Mouse (Mus musculus) liver, postnatal 0 days (tissue): Measurements from ENCODE around the gene Zan. TPM values are rescaled to one million over a fixed set of nuclear protein-coding genes. Genes with fewer than 3 reads are reported as not detected.
A peak's percentile ranks its signal among the peaks of the same experiment; 100 is the strongest.

Experiments
- ATAC-seq: fragments of 200-750 bp; cut with Nextera tagmentation; 2 replicates; pipeline ENCODE4 v1.8.0; 2017; ENCODE audit warnings: mild to moderate bottlenecking, moderate library complexity
- DNase-seq: peaks from one replicate; pipeline ENCODE4 v3.0.0-alpha.2; 2016
- H3K27ac ChIP-seq: fragments of 300-500 bp; sonication (generic); 2 replicates; pipeline ENCODE4 v1.5.1; 2014; ENCODE audit warnings: antibody characterized with exemption, moderate library complexity, mild to moderate bottlenecking, low read depth
- H3K27me3 ChIP-seq: fragments of 300-500 bp; sonication (generic); 2 replicates; pipeline ENCODE4 v1.6.1; 2014; ENCODE audit warnings: low read length, control low read depth, mixed read lengths; ENCODE audit not compliant: insufficient read depth
- H3K36me3 ChIP-seq: fragments of 300-500 bp; sonication (generic); replicated peaks from 2 replicates; pipeline ENCODE4 v1.6.1; 2014; ENCODE audit warnings: mild to moderate bottlenecking, control low read depth, low read length, moderate library complexity, mixed read lengths; ENCODE audit not compliant: insufficient read depth
- H3K4me1 ChIP-seq: fragments of 300-500 bp; sonication (generic); 2 replicates; pipeline ENCODE4 v1.6.1; 2014; ENCODE audit warnings: antibody characterized with exemption, mild to moderate bottlenecking, control low read depth; ENCODE audit not compliant: insufficient read depth
- H3K4me2 ChIP-seq: fragments of 300-500 bp; sonication (generic); 2 replicates; pipeline ENCODE4 v1.6.1; 2014; ENCODE audit warnings: low read depth, mild to moderate bottlenecking, low read length, moderate library complexity, mixed read lengths
- H3K4me3 ChIP-seq: fragments of 300-500 bp; sonication (generic); 2 replicates; pipeline ENCODE4 v1.5.1; 2014; ENCODE audit warnings: low read depth, low read length
- H3K9ac ChIP-seq: fragments of 300-500 bp; sonication (generic); replicated peaks from 2 replicates; pipeline ENCODE4 v1.6.1; 2014; ENCODE audit warnings: mild to moderate bottlenecking, moderate library complexity
- H3K9me3 ChIP-seq: fragments of 300-500 bp; sonication (generic); 2 replicates; pipeline ENCODE4 v1.6.1; 2016; ENCODE audit warnings: mild to moderate bottlenecking, control low read depth, low read length, mixed read lengths
- CTCF ChIP-seq: sonication (generic); IDR thresholded peaks from 2 replicates; pipeline ENCODE4 v1.5.1; 2016; ENCODE audit warnings: antibody characterized with exemption, low read depth
- EP300 ChIP-seq: IDR thresholded peaks from 2 replicates; pipeline ENCODE4 v1.6.1; 2016; ENCODE audit warnings: antibody characterized with exemption, low read depth, mild to moderate bottlenecking
- WGBS: fragments of 180-500 bp; shearing (Covaris S2); extraction: QIAGEN DNeasy Blood & Tissue Kit; methylation state at CpG from one replicate; pipeline ENCODE4 v1.1.7; 2014; ENCODE audit not compliant: insufficient replicate concordance; 5-methylcytosine and 5-hydroxymethylcytosine counted together
- polyA plus RNA-seq: library from polyadenylated mRNA; unstranded; fragments of >200 nt; fragmentation: Nextera tagmentation; extraction: Ambion mirVana; gene quantifications from 2 replicates; pipeline ENCODE4 v1.2.1, GENCODE M21; 2015

The Zan gene
- polyA plus RNA-seq, 1 experiment from 2014 or later: 0.06 TPM

DNA sequence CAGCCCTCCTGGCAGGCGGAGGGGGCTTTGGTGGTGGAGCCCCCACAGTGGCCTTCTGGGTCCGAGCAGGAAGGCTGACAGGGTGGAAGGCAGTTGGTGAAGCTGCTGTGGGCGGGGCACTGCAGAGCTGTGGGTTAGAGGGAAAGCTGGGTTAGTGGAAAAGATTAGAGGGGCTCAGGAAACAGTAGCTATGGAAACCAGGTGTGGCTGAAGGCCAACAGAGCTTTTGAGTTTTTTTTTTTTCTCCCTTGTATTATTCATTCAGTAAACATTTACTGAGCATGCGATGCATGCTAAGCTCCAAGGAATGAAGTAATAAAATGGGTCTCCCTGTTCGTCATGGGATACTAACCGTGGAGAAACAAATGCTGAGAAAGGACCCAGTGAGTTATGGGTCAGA is 51.2 kb downstream of the Zan start:
- Histone ChIP-seq H3K4me1 (no peaks in the 10 kb centered on the region), H3K27me3 (0 out of 2 replicates have a peak, but pooled peaks cover 4% of the 10 kb centered on the region), H3K9ac (no peak overlapping the region), H3K27ac (no peak overlapping the region), H3K36me3 (no peaks in the 10 kb centered on the region), H3K4me3 (no peak overlapping the region), H3K9me3 (no peaks in the 10 kb centered on the region), H3K4me2 (no peak overlapping the region)
- DNase-seq (no peak), ATAC-seq (no peak)
- WGBS: 56% methylated on average over 6 of the region's 6 CpGs
- no peak for TF ChIP-seq CTCF
- TF ChIP-seq EP300: no peak

DNA sequence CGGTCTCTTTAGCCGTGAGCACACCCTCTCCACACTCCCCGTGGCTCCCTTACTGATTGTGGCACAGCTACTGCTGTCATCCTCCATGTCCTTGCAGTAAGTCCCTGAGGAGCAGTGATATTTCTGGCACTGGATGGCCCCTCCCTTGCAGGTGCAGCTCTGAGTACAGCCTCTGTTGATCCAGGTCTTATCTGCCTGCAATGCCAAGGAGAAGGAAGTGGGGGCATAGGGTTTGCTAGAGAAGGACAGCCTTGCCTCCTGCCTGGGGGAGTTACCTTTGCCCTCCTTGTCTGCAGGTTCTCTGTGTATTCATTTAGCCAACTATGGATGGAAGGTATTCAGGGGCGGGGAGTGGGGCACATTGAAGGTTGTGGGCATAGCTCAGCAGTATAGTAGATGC is 57.0 kb downstream of the Zan start:
- ATAC-seq: no peak
- Histone ChIP-seq H3K4me1 (peaks cover 6% of the 10 kb centered on the region), H3K27ac (no peak overlapping the region), H3K36me3 (no peaks in the 10 kb centered on the region), H3K9ac (no peak overlapping the region), H3K9me3 (no peaks in the 10 kb centered on the region), H3K4me3 (no peak overlapping the region), H3K27me3 (no peaks in the 10 kb centered on the region), H3K4me2 (no peak overlapping the region)
- WGBS: 65% methylated on average over 4 of the region's 4 CpGs
- no peak for DNase-seq
- TF ChIP-seq EP300: no peak
- TF ChIP-seq CTCF: no peak

DNA sequence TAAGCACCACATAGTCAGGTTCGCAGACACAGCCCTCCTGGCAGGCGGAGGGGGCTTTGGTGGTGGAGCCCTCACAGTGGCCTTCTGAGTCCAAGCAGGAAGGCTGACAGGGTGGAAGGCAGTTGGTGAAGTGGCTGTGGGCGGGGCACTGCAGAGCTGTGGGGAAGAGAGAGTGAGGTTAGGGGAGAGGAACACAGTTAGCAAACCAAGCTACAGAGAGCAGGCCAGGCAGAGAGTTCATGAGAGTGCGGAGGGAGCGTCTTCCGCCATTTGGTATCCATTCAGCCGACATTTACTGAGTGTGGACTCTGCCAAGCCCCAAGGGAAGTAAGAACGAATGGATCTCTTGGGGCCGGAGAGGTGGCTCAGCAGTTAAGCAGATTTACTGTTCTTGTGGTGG is 57.8 kb downstream of the Zan start:
- H3K9me3 ChIP-seq: no peaks in the 10 kb centered on the region
- H3K4me3 ChIP-seq: no peak overlapping the region
- WGBS: 43% methylated on average over 9 of the region's 9 CpGs
- DNase-seq (no peak), ATAC-seq (no peak)
- H3K27me3 ChIP-seq: no peaks in the 10 kb centered on the region
- TF ChIP-seq EP300: no peak
- TF ChIP-seq CTCF: no peak
- no peaks in the 10 kb centered on the region for H3K36me3 ChIP-seq
- H3K9ac ChIP-seq: no peak overlapping the region
- no peak overlapping the region for H3K4me2 ChIP-seq
- H3K4me1 ChIP-seq: peaks cover 8% of the 10 kb centered on the region
- H3K27ac ChIP-seq: no peak overlapping the region

DNA sequence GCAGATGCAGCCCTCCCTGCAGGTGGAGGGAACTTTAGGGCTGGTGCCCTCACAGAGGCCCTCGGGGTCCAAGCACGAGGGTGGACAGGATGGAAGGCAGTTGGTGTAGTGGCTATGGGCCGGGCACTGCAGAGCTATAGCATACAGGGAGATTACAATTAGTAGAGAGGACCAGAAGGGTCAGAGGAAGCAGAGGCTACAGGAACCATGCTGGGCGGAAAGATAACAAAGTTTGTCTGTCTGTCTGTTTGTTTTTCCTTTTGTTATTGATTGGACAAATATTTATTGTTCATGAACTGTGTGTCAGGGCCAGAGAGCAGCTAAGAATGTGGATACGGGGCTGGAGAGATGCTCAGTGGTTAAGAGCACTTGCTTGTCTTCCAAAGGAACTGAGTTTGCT is 62.6 kb downstream of the Zan start:
- 22% methylated on average over 5 of the region's 5 CpGs for WGBS
- Histone ChIP-seq H3K9ac (no peak overlapping the region), H3K36me3 (no peaks in the 10 kb centered on the region), H3K27me3 (no peaks in the 10 kb centered on the region), H3K27ac (peak overlapping the region; percentile 36), H3K4me1 (peaks cover 11% of the 10 kb centered on the region), H3K4me3 (no peak overlapping the region), H3K9me3 (no peaks in the 10 kb centered on the region), H3K4me2 (no peak overlapping the region)
- DNase-seq (no peak), ATAC-seq (peak; percentile 85)
- TF ChIP-seq EP300 (0 out of 2 replicates have a peak, but pooled peaks have one; percentile 41), CTCF (no peak)

DNA sequence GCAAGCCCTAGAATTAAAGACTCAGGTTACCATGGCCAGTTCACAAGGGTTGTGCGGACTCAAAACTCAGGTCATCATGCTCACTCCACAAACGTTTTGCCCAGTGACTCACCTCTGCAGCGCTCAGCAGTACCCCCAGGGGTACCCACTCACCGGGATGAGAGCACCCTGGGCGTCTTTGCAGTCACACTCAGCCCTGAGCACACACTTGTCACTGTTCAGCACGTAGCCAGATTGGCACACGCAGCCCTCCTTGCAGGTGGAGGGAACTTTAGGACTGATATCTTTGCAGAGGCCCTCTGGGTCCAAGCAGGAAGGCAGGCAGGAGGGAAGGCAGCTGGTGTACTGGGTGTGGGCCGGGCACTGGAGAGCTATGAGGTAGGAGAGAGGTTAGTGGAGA is 65.6 kb downstream of the Zan start:
- Histone ChIP-seq H3K4me1 (peaks cover 9% of the 10 kb centered on the region), H3K4me2 (no peak overlapping the region), H3K9me3 (no peaks in the 10 kb centered on the region), H3K9ac (no peak overlapping the region), H3K27ac (no peak overlapping the region), H3K27me3 (no peaks in the 10 kb centered on the region), H3K4me3 (no peak overlapping the region), H3K36me3 (no peaks in the 10 kb centered on the region)
- ATAC-seq (no peak), DNase-seq (no peak)
- TF ChIP-seq CTCF (no peak), EP300 (no peak)
- 65% methylated on average over 8 of the region's 8 CpGs for WGBS

DNA sequence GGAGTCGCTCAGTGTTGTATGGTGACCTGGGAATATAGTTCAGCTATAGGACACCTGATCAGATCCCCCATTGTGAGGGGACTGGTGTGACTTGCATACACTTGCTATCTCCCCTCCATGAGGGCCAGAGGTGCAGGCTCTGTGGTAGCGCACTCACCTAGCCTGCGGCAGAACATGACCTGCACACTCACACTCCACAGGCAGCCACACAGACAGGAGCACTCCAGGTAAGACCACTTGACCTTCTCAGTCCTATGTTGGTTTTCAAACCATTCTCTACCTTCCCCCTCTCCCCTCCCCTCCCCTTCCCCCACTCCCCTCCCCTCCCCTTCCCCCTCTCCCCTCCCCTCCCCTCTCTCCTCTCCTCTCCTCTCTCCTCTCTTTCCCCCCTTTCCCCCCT is 66.3 kb downstream of the Zan start:
- 86% methylated on average over 3 of the region's 3 CpGs for WGBS
- Histone ChIP-seq H3K4me3 (no peak overlapping the region), H3K36me3 (no peaks in the 10 kb centered on the region), H3K27ac (no peak overlapping the region), H3K9ac (no peak overlapping the region), H3K9me3 (no peaks in the 10 kb centered on the region), H3K27me3 (no peaks in the 10 kb centered on the region), H3K4me2 (no peak overlapping the region), H3K4me1 (peaks cover 8% of the 10 kb centered on the region)
- ATAC-seq (no peak), DNase-seq (no peak)
- TF ChIP-seq CTCF: no peak
- TF ChIP-seq EP300: no peak

DNA sequence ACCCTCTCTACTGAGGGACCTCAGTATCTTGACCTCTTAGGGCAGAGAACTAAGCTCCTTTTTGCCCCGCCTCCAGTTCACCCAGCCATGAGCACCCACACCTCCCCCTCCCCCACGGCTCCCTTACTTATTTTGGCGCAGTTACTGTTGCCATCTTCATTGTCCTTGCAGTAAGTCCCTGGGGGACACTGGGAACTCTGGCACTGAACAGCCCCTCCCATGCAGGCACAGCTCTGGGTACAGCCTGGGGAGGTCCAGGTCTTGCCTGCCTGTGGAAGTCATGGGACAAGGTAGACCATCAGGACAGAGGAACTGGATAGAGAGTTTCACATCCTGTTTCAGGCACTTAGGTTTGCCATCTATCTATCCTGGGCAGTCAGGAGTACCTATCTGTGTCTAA is 66.8 kb downstream of the Zan start:
- Histone ChIP-seq H3K27ac (no peak overlapping the region), H3K4me3 (no peak overlapping the region), H3K9ac (no peak overlapping the region), H3K4me2 (no peak overlapping the region), H3K27me3 (no peaks in the 10 kb centered on the region), H3K4me1 (peaks cover 7% of the 10 kb centered on the region), H3K9me3 (no peaks in the 10 kb centered on the region), H3K36me3 (no peaks in the 10 kb centered on the region)
- DNase-seq (no peak), ATAC-seq (no peak)
- 77% methylated on average over 3 of the region's 3 CpGs for WGBS
- no peak for TF ChIP-seq EP300
- no peak for TF ChIP-seq CTCF
